Mouse (Mus musculus) thymus, adult 2 months (tissue): ENCODE data around the gene Hydin. TPM values are rescaled to one million over a fixed set of nuclear protein-coding genes. Genes with fewer than 3 reads are reported as not detected.

Experiments
- DNase-seq: peaks from one replicate; pipeline ENCODE4 v3.0.0; 2021
- H3K27ac ChIP-seq: fragments of 200-500 bp; 2 replicates; pipeline ENCODE4 v1.5.1; 2012; ENCODE audit warnings: low read length, control low read depth; ENCODE audit not compliant: control insufficient read depth, insufficient read depth
- H3K27me3 ChIP-seq: fragments of 200-500 bp; 2 replicates; pipeline ENCODE4 v1.6.1; 2012; ENCODE audit warnings: mild to moderate bottlenecking, low read length, moderate library complexity, mixed read lengths; ENCODE audit not compliant: control insufficient read depth, insufficient read depth
- H3K36me3 ChIP-seq: fragments of 200-500 bp; 2 replicates; pipeline ENCODE4 v1.6.1; 2012; ENCODE audit warnings: mild to moderate bottlenecking, low read length, moderate library complexity; ENCODE audit not compliant: control insufficient read depth, insufficient read depth
- H3K4me1 ChIP-seq: fragments of 200-500 bp; replicated peaks from 2 replicates; pipeline ENCODE4 v1.6.1; 2012; ENCODE audit warnings: low read length; ENCODE audit not compliant: control insufficient read depth, insufficient read depth
- H3K4me3 ChIP-seq: fragments of 200-500 bp; 2 replicates; pipeline ENCODE4 v1.5.1; 2012; ENCODE audit warnings: mild to moderate bottlenecking, low read length, control low read depth, moderate library complexity; ENCODE audit not compliant: control insufficient read depth, insufficient read depth
- CTCF ChIP-seq: fragments of 200-500 bp; IDR thresholded peaks from 2 replicates; pipeline ENCODE4 v1.5.1; 2012; ENCODE audit warnings: mild to moderate bottlenecking, control low read depth, low read length, moderate library complexity, borderline replicate concordance; ENCODE audit not compliant: control insufficient read depth, poor library complexity, insufficient read depth; ENCODE audit errors: extremely low read depth
- POLR2A ChIP-seq: fragments of 200-500 bp; IDR thresholded peaks from 2 replicates; pipeline ENCODE4 v1.6.1; 2012; ENCODE audit warnings: mild to moderate bottlenecking, low read length, control low read depth, moderate library complexity; ENCODE audit not compliant: control insufficient read depth, poor library complexity, insufficient read depth; ENCODE audit errors: extremely low read depth
- WGBS: fragments of 180-500 bp; shearing (Covaris S2); methylation state at CpG from one replicate; pipeline ENCODE4 v1.1.7; 2018; 5-methylcytosine and 5-hydroxymethylcytosine counted together
- polyA plus RNA-seq: library from polyadenylated mRNA; depleted of rRNA; stranded (reverse); fragments of >200 nt; gene quantifications from 2 replicates; pipeline ENCODE4 v1.2.3, GENCODE M21; 2012

The Hydin gene
- polyA plus RNA-seq, 1 experiment: 0.19 TPM

GRCm38 (mm10) chr8:110270659-110271058, 3.9 kb downstream of the Hydin start:
- TF ChIP-seq CTCF (no peak), POLR2A (no peak)
- Histone ChIP-seq H3K4me3 (no peak overlapping the region), H3K36me3 (no peaks in the 10 kb centered on the region), H3K4me1 (no peaks in the 10 kb centered on the region), H3K27ac (no peak overlapping the region), H3K27me3 (no peaks in the 10 kb centered on the region)
- WGBS: 94% methylated on average over 4 of the region's 4 CpGs
- DNase-seq: no peak

- H3K4me3 ChIP-seq: no peak overlapping the region
- no peak for DNase-seq
- H3K36me3 ChIP-seq: no peaks in the 10 kb centered on the region
- no peaks in the 10 kb centered on the region for H3K4me1 ChIP-seq
- no peak overlapping the region for H3K27ac ChIP-seq
- H3K27me3 ChIP-seq: no peaks in the 10 kb centered on the region
- TF ChIP-seq POLR2A (no peak), CTCF (no peak)
- WGBS: 74% methylated on average over 2 of the region's 2 CpGs
Measured at GRCm38 (mm10) chr8:110273394-110273793, 6.6 kb downstream of the Hydin start.

- Histone ChIP-seq H3K27me3 (no peaks in the 10 kb centered on the region), H3K4me1 (no peaks in the 10 kb centered on the region), H3K27ac (no peak overlapping the region), H3K36me3 (no peaks in the 10 kb centered on the region), H3K4me3 (no peak overlapping the region)
- WGBS: 90% methylated on average over 21 of the region's 21 CpGs
- DNase-seq: no peak
- no peak for TF ChIP-seq POLR2A
- TF ChIP-seq CTCF: no peak
Measured at GRCm38 (mm10) chr8:110275465-110276258, 8.9 kb downstream of the Hydin start.

GRCm38 (mm10) chr8:110276259-110276560, 9.4 kb downstream of the Hydin start:
- no peak overlapping the region for H3K27ac ChIP-seq
- DNase-seq: no peak
- H3K4me1 ChIP-seq: no peaks in the 10 kb centered on the region
- H3K27me3 ChIP-seq: no peaks in the 10 kb centered on the region
- no peak for TF ChIP-seq POLR2A
- no peak for TF ChIP-seq CTCF
- 97% methylated on average over 1 of the region's 1 CpGs for WGBS
- H3K36me3 ChIP-seq: no peaks in the 10 kb centered on the region
- no peak overlapping the region for H3K4me3 ChIP-seq

GRCm38 (mm10) chr8:110312715-110313114, 45.9 kb downstream of the Hydin start:
- TF ChIP-seq CTCF: no peak
- no peak for TF ChIP-seq POLR2A
- 80% methylated on average over 2 of the region's 2 CpGs for WGBS
- Histone ChIP-seq H3K4me1 (no peaks in the 10 kb centered on the region), H3K4me3 (no peak overlapping the region), H3K27ac (no peak overlapping the region), H3K27me3 (no peaks in the 10 kb centered on the region), H3K36me3 (no peaks in the 10 kb centered on the region)
- DNase-seq: no peak

- H3K27me3 ChIP-seq: no peaks in the 10 kb centered on the region
- H3K4me1 ChIP-seq: no peaks in the 10 kb centered on the region
- H3K4me3 ChIP-seq: no peak overlapping the region
- 87% methylated on average over 7 of the region's 7 CpGs for WGBS
- H3K36me3 ChIP-seq: no peaks in the 10 kb centered on the region
- no peak overlapping the region for H3K27ac ChIP-seq
- TF ChIP-seq CTCF (no peak), POLR2A (no peak)
- no peak for DNase-seq
Measured at GRCm38 (mm10) chr8:110315826-110316225, 49.0 kb downstream of the Hydin start.

GRCm38 (mm10) chr8:110319586-110319985, 52.8 kb downstream of the Hydin start:
- H3K27ac ChIP-seq: no peak overlapping the region
- WGBS: 83% methylated on average over 4 of the region's 4 CpGs
- TF ChIP-seq CTCF (no peak), POLR2A (no peak)

More at GRCm38 (mm10) chr8:110319586-110319985, 52.8 kb downstream of the Hydin start:
- Histone ChIP-seq H3K27me3 (no peaks in the 10 kb centered on the region), H3K4me1 (no peaks in the 10 kb centered on the region), H3K36me3 (no peaks in the 10 kb centered on the region), H3K4me3 (no peak overlapping the region)
- DNase-seq: no peak
